In the genomic region with DNA sequence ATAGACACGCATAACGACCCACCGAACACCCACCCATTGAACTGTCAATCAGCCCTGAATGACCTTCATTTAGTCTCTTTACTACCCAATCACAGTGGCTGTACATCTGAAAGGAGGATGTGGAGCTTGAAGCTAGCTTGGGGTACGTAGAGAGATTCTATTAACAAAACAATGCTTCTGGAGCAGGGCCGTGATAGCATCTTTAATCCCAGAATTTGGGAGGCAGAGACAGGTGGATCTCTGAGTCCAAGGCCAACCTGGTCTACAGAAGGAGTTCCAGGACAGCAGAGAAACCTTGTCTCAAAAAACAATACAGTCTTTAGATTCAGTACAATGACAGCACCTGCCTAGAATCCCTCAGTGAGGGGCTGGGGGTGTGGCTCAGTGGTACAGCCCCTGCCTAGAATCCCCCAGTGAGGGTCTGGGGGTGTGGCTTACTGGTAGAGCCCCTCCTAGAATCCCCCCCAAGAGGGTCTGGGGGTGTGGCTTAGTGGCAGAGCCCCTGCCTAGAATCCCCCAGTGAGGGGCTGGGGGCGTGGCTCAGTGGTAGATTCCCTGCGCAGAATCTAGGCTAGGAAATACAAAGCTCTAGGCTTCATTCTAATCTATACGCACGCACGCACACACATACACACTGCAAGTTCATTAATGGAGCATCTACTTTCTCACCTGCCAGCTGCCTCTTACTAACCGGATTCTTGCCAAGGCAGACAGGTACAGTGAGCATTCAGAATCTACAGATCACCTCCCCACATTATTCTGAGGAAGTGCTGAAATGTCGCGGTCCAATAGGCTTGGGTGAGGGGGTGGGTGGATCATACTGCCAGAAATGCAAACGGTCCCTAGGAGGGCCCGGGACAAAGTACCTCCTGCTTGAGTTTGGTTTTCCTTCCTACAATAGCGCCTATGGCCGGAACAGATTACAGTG, we compare ENCODE assay signal across 8 mouse cellular contexts. TPM values are rescaled to one million over a fixed set of nuclear protein-coding genes. Genes with fewer than 3 reads are reported as not detected.
DNase-seq lines count a peak whose midpoint lies in the region; ATAC-seq and TF ChIP-seq lines count a peak whose summit lies in the region.

No protein-coding gene starts in this region.

- H3K9ac ChIP-seq in heart, embryonic 15.5 days: peak overlapping the region; percentile 57
- H3K9ac ChIP-seq in ES-E14 (ENCODE audit: insufficient read depth, low read depth, low read length, poor library complexity, severe bottlenecking): peak overlapping the region; percentile 75

- peak overlapping the region; percentile 53 for H3K4me3 ChIP-seq in heart, embryonic 15.5 days
- H3K4me3 ChIP-seq in ES-E14 (ENCODE audit: insufficient read depth in 1 of 2, low read depth in 1 of 2, low read length in 2 of 2, poor library complexity in 1 of 2, severe bottlenecking in 1 of 2): peak overlapping the region; percentile 69 to 77
- peak overlapping the region; percentile 91 for H3K4me3 ChIP-seq in megakaryocyte, embryonic 14.5 days (replicated peaks)

- peak overlapping the region; percentile 82 for H3K4me2 ChIP-seq in heart, embryonic 15.5 days

- H3K36me3 ChIP-seq in heart, embryonic 15.5 days: no peaks in the 10 kb centered on the region
- peaks cover 13% of the 10 kb centered on the region; the same call in 1 of the 2 replicates for H3K36me3 ChIP-seq in ES-E14 (ENCODE audit: control insufficient read depth, insufficient read depth, low read length, poor library complexity, severe bottlenecking)
- peaks cover 80% of the 10 kb centered on the region for H3K36me3 ChIP-seq in megakaryocyte, embryonic 14.5 days (replicated peaks; ENCODE audit: low read length)

- H3K27ac ChIP-seq in heart, embryonic 15.5 days: peak overlapping the region; percentile 13; the same call in 1 of the 2 replicates
- peak overlapping the region; percentile 99 for H3K27ac ChIP-seq in ES-E14 (ENCODE audit: insufficient read depth, low read depth, low read length, poor library complexity, severe bottlenecking)

- ATAC-seq in heart, embryonic 15.5 days (replicated peaks; ENCODE audit: insufficient number of reproducible peaks, insufficient read depth, low FRiP score, low read depth): peak; percentile 23; the same call in 1 of the 2 replicates
- ATAC-seq in granulocyte monocyte progenitor cell, adult 5-6 weeks (replicated peaks; ENCODE audit: poor library complexity, severe bottlenecking): peak; percentile 15; the same call in 1 of the 2 replicates

- intact Hi-C loops in left cerebral cortex, postnatal 36 days (cut with DNase I): no loop called here

- in situ Hi-C loops in ES-E14 (cut with MboI; ENCODE audit: low sequenced_read_pairs in 2 of 2, unreplicated experiment in 2 of 2): loop anchor here in 1 of 2 experiments (10.0 kb wide), 1 partner anchor 61 kb away; the partner anchor contains the start of gene Nectin2

- no peaks in the 10 kb centered on the region for H3K9me3 ChIP-seq in heart, embryonic 15.5 days (replicated peaks)
- no peaks in the 10 kb centered on the region for H3K9me3 ChIP-seq in ES-E14 (ENCODE audit: control insufficient read depth, insufficient read depth, low read depth, low read length)
- H3K9me3 ChIP-seq in megakaryocyte, embryonic 14.5 days: no peaks in the 10 kb centered on the region

- H3K27me3 ChIP-seq in heart, embryonic 15.5 days: peaks cover 27% of the 10 kb centered on the region
- no peaks in the 10 kb centered on the region for H3K27me3 ChIP-seq in megakaryocyte, embryonic 14.5 days (replicated peaks)

- DNase-seq in heart, adult 11 months: no peak
- peak; percentile 42 for DNase-seq in ES-E14 (ENCODE audit: low read depth, low spot score)
- no peak for DNase-seq in gastrocnemius, postnatal 4 days (ENCODE audit: low spot score in 2 of 2)
- no peak for DNase-seq in left cerebral cortex, postnatal 36 days (ENCODE audit: low spot score in 2 of 2)
- no peak for DNase-seq in layer of hippocampus, adult 11-12 months (ENCODE audit: low spot score)

- WGBS in heart, embryonic 15.5 days: 30% methylated on average over 17 of the region's 17 CpGs

- peaks cover 24% of the 10 kb centered on the region for H3K4me1 ChIP-seq in heart, embryonic 15.5 days (replicated peaks)
- H3K4me1 ChIP-seq in ES-E14 (ENCODE audit: control insufficient read depth in 2 of 2, insufficient read depth in 2 of 2, low read length in 2 of 2, poor library complexity in 1 of 2): peaks cover 6 to 24% of the 10 kb centered on the region in 2 experiments; a peak in 3 of 4 replicates
- H3K4me1 ChIP-seq in megakaryocyte, embryonic 14.5 days: peaks cover 86% of the 10 kb centered on the region

TF ChIP-seq in ES-E14, 5 proteins besides CTCF, POLR2A, EP300 and RAD21:
- 0 out of 2 replicates have a peak, but pooled peaks have one; percentile 2 for TF ChIP-seq MAFK (IDR thresholded peaks at IDR 0.05; ENCODE audit: insufficient read depth, low read depth, low read length)
- TF ChIP-seq CHD2 (IDR thresholded peaks at IDR 0.05; ENCODE audit: low read depth, low read length): no peak

RNA-seq across cellular contexts. Expression of gene Bcl3, which starts 7.0 kb away (rescaled TPM):
- 2.0 and 4.7 TPM in 2 replicates for polyA plus RNA-seq in heart, embryonic 15.5 days (2015; fragmentation: Nextera tagmentation; extraction: Ambion mirVana)
- total RNA-seq in ES-E14 (2012; rRNA removed): 14.3 and 28.8 TPM in 2 replicates
- 7.5 and 8.5 TPM in 2 replicates for total RNA-seq in granulocyte monocyte progenitor cell, adult 5-6 weeks (2014; fragmentation: Nextera tagmentation)
- total RNA-seq in granulocyte monocyte progenitor cell, adult 5-6 weeks (2017): 0.57 and 1.0 TPM in 2 replicates
- polyA plus RNA-seq in megakaryocyte, embryonic 14.5 days (2012; ENCODE audit: insufficient read depth, low replicate concordance): 183 and 210 TPM in 2 replicates
- 1 to 10 TPM; 5.1 to 5.7 TPM for total RNA-seq in gastrocnemius, postnatal 4 days (2021)
- under 1 TPM; 0.27 to 0.32 TPM for total RNA-seq in left cerebral cortex, postnatal 36 days (2021)

RNA-seq across cellular contexts. Expression of gene Cblc, which starts 19.0 kb away (rescaled TPM):
- 0.47 and 2.5 TPM in 2 replicates for polyA plus RNA-seq in heart, embryonic 15.5 days (2015; fragmentation: Nextera tagmentation; extraction: Ambion mirVana)
- 3.5 and 6.6 TPM in 2 replicates for total RNA-seq in ES-E14 (2012; rRNA removed)
- not detected in 2 replicates for total RNA-seq in granulocyte monocyte progenitor cell, adult 5-6 weeks (2014; fragmentation: Nextera tagmentation)
- not detected in 2 replicates for total RNA-seq in granulocyte monocyte progenitor cell, adult 5-6 weeks (2017)
- not detected in 2 replicates for polyA plus RNA-seq in megakaryocyte, embryonic 14.5 days (2012; ENCODE audit: insufficient read depth, low replicate concordance)
- under 1 TPM; 0.76 to 0.96 TPM for total RNA-seq in gastrocnemius, postnatal 4 days (2021)
- total RNA-seq in left cerebral cortex, postnatal 36 days (2021): not detected

RNA-seq across cellular contexts. Expression of gene Gm19345, which starts 36.2 kb away (rescaled TPM):
- polyA plus RNA-seq in heart, embryonic 15.5 days (2015; fragmentation: Nextera tagmentation; extraction: Ambion mirVana): not detected in 2 replicates
- total RNA-seq in ES-E14 (2012; rRNA removed): 0.36 and 1.1 TPM in 2 replicates
- not detected in 2 replicates for total RNA-seq in granulocyte monocyte progenitor cell, adult 5-6 weeks (2014; fragmentation: Nextera tagmentation)
- total RNA-seq in granulocyte monocyte progenitor cell, adult 5-6 weeks (2017): not detected in 2 replicates
- 0.12 TPM in 1 of 2 replicates, not detected in the other for polyA plus RNA-seq in megakaryocyte, embryonic 14.5 days (2012; ENCODE audit: insufficient read depth, low replicate concordance)
- total RNA-seq in gastrocnemius, postnatal 4 days (2021): not detected
- 1 to 10 TPM; 1.2 to 2.1 TPM for total RNA-seq in left cerebral cortex, postnatal 36 days (2021)

RNA-seq across cellular contexts. Expression of gene Bcam, which starts 44.7 kb away (rescaled TPM):
- 358 and 380 TPM in 2 replicates for polyA plus RNA-seq in heart, embryonic 15.5 days (2015; fragmentation: Nextera tagmentation; extraction: Ambion mirVana)
- total RNA-seq in ES-E14 (2012; rRNA removed): 167 and 309 TPM in 2 replicates
- total RNA-seq in granulocyte monocyte progenitor cell, adult 5-6 weeks (2014; fragmentation: Nextera tagmentation): not detected in 2 replicates
- not detected in 2 replicates for total RNA-seq in granulocyte monocyte progenitor cell, adult 5-6 weeks (2017)
- 0.58 and 1.6 TPM in 2 replicates for polyA plus RNA-seq in megakaryocyte, embryonic 14.5 days (2012; ENCODE audit: insufficient read depth, low replicate concordance)
- 100 to 1,000 TPM; 119 to 144 TPM for total RNA-seq in gastrocnemius, postnatal 4 days (2021)
- total RNA-seq in left cerebral cortex, postnatal 36 days (2021): 10 to 100 TPM; 12.2 to 13.1 TPM

RNA-seq across cellular contexts. Expression of gene Ceacam16, which starts 45.5 kb away (rescaled TPM):
- polyA plus RNA-seq in heart, embryonic 15.5 days (2015; fragmentation: Nextera tagmentation; extraction: Ambion mirVana): not detected in 2 replicates
- total RNA-seq in ES-E14 (2012; rRNA removed): 0.71 and 1.4 TPM in 2 replicates
- not detected in 2 replicates for total RNA-seq in granulocyte monocyte progenitor cell, adult 5-6 weeks (2014; fragmentation: Nextera tagmentation)
- total RNA-seq in granulocyte monocyte progenitor cell, adult 5-6 weeks (2017): 0.56 TPM in 1 of 2 replicates, not detected in the other
- 2.0 and 6.1 TPM in 2 replicates for polyA plus RNA-seq in megakaryocyte, embryonic 14.5 days (2012; ENCODE audit: insufficient read depth, low replicate concordance)
- total RNA-seq in gastrocnemius, postnatal 4 days (2021): not detected
- total RNA-seq in left cerebral cortex, postnatal 36 days (2021): not detected
